Mouse (Mus musculus): ENCODE measurements around the gene Dok7. TPM values are rescaled to one million over a fixed set of nuclear protein-coding genes. Genes with fewer than 3 reads are reported as not detected.

The Dok7 gene
- polyA plus RNA-seq, 1 experiment = 15.8 TPM

GRCm38 (mm10) chr5:35105922-35106298 is 49.3 kb downstream of the Dok7 start:
- Histone ChIP-seq H3K27me3 (ENCODE audit: control insufficient read depth, insufficient read depth, insufficient read length) (peaks cover 5% of the 10 kb centered on the region), H3ac (ENCODE audit: control insufficient read depth, insufficient read length, low read depth) (no peak overlapping the region), H3K79me3 (ENCODE audit: low read depth) (no peaks in the 10 kb centered on the region), H3K4me3 (ENCODE audit: insufficient read depth, poor library complexity, severe bottlenecking) (no peak overlapping the region), H3K36me3 (ENCODE audit: control insufficient read depth, insufficient read depth) (no peaks in the 10 kb centered on the region), H3K79me2 (ENCODE audit: control insufficient read depth, insufficient read depth) (no peaks in the 10 kb centered on the region)
- TF ChIP-seq FOSL1 (IDR thresholded peaks at IDR 0.05; ENCODE audit: insufficient read depth, low read length, poor library complexity, severe bottlenecking) = no peak
- TF ChIP-seq USF1 (IDR thresholded peaks at IDR 0.05; ENCODE audit: low read depth) = no peak
- TF ChIP-seq MYOD1 (IDR thresholded peaks at IDR 0.05; ENCODE audit: control insufficient read depth, insufficient read length, low read depth) = no peak
- no peak for TF ChIP-seq MAX (IDR thresholded peaks at IDR 0.05)
- no peak for TF ChIP-seq CEBPB (IDR thresholded peaks at IDR 0.05; ENCODE audit: low read depth)
- TF ChIP-seq MYOG (IDR thresholded peaks at IDR 0.05; ENCODE audit: control insufficient read depth, extremely low read depth, insufficient read length) = no peak

GRCm38 (mm10) chr5:35112444-35112843 is 55.9 kb downstream of the Dok7 start:
- no peaks in the 10 kb centered on the region for H3K79me3 ChIP-seq (ENCODE audit: low read depth)
- H3ac ChIP-seq (ENCODE audit: control insufficient read depth, insufficient read length, low read depth) = no peak overlapping the region
- H3K36me3 ChIP-seq (ENCODE audit: control insufficient read depth, insufficient read depth) = no peaks in the 10 kb centered on the region
- no peaks in the 10 kb centered on the region for H3K79me2 ChIP-seq (ENCODE audit: control insufficient read depth, insufficient read depth)
- TF ChIP-seq CTCF (IDR thresholded peaks at IDR 0.05; ENCODE audit: control insufficient read depth, insufficient read depth, insufficient read length) = no peak
- no peak for TF ChIP-seq MYOG (IDR thresholded peaks at IDR 0.05; ENCODE audit: control insufficient read depth, extremely low read depth, insufficient read length)
- TF ChIP-seq USF1 (IDR thresholded peaks at IDR 0.05; ENCODE audit: low read depth) = no peak
- no peak for TF ChIP-seq MAX (IDR thresholded peaks at IDR 0.05)
- no peak for TF ChIP-seq CEBPB (IDR thresholded peaks at IDR 0.05; ENCODE audit: low read depth)
- TF ChIP-seq FOSL1 (IDR thresholded peaks at IDR 0.05; ENCODE audit: insufficient read depth, low read length, poor library complexity, severe bottlenecking) = no peak
- H3K27me3 ChIP-seq (ENCODE audit: control insufficient read depth, insufficient read depth, insufficient read length) = peaks cover 24% of the 10 kb centered on the region
- H3K4me3 ChIP-seq (ENCODE audit: insufficient read depth, poor library complexity, severe bottlenecking) = no peak overlapping the region

DNA sequence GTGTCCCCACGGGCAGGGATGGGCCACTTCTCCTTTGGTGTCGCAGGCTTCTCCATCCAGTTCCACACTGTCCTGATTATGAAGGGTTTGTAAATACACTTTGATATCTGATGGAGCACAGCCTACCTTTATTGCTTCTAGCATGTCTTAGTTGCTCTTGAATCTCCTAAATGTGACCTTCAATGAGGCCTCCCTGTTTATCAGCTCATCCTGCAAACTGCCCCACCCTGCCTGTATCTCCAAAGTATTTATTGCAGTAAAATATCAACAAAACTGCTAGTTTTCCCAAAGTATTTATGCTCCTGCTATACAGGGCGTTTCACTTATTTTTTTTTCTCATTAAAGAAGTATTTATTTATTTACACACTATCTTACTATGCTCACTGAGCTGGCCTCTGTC is 59.4 kb downstream of the Dok7 start:
- TF ChIP-seq MYOD1 (IDR thresholded peaks at IDR 0.05; ENCODE audit: control insufficient read depth, insufficient read length, low read depth) (no peak), MAX (IDR thresholded peaks at IDR 0.05) (no peak), CTCF (IDR thresholded peaks at IDR 0.05; ENCODE audit: control insufficient read depth, insufficient read depth, insufficient read length) (no peak), USF1 (IDR thresholded peaks at IDR 0.05; ENCODE audit: low read depth) (no peak), CEBPB (IDR thresholded peaks at IDR 0.05; ENCODE audit: low read depth) (no peak), FOSL1 (IDR thresholded peaks at IDR 0.05; ENCODE audit: insufficient read depth, low read length, poor library complexity, severe bottlenecking) (no peak), MYOG (IDR thresholded peaks at IDR 0.05; ENCODE audit: control insufficient read depth, extremely low read depth, insufficient read length) (no peak)
- H3ac ChIP-seq (ENCODE audit: control insufficient read depth, insufficient read length, low read depth) = no peak overlapping the region
- H3K79me3 ChIP-seq (ENCODE audit: low read depth) = no peaks in the 10 kb centered on the region
- peaks cover 37% of the 10 kb centered on the region for H3K27me3 ChIP-seq (ENCODE audit: control insufficient read depth, insufficient read depth, insufficient read length)
- no peaks in the 10 kb centered on the region for H3K79me2 ChIP-seq (ENCODE audit: control insufficient read depth, insufficient read depth)
- no peak overlapping the region for H3K4me3 ChIP-seq (ENCODE audit: insufficient read depth, poor library complexity, severe bottlenecking)
- H3K36me3 ChIP-seq (ENCODE audit: control insufficient read depth, insufficient read depth) = no peaks in the 10 kb centered on the region

GRCm38 (mm10) chr5:35117633-35118032 is 61.1 kb downstream of the Dok7 start:
- TF ChIP-seq CEBPB (IDR thresholded peaks at IDR 0.05; ENCODE audit: low read depth) = no peak
- no peak for TF ChIP-seq MYOG (IDR thresholded peaks at IDR 0.05; ENCODE audit: control insufficient read depth, extremely low read depth, insufficient read length)
- no peak for TF ChIP-seq CTCF (IDR thresholded peaks at IDR 0.05; ENCODE audit: control insufficient read depth, insufficient read depth, insufficient read length)
- TF ChIP-seq FOSL1 (IDR thresholded peaks at IDR 0.05; ENCODE audit: insufficient read depth, low read length, poor library complexity, severe bottlenecking) = no peak
- no peak for TF ChIP-seq MAX (IDR thresholded peaks at IDR 0.05)
- no peak for TF ChIP-seq USF1 (IDR thresholded peaks at IDR 0.05; ENCODE audit: low read depth)
- no peak for TF ChIP-seq MYOD1 (IDR thresholded peaks at IDR 0.05; ENCODE audit: control insufficient read depth, insufficient read length, low read depth)
- Histone ChIP-seq H3ac (ENCODE audit: control insufficient read depth, insufficient read length, low read depth) (no peak overlapping the region), H3K27me3 (ENCODE audit: control insufficient read depth, insufficient read depth, insufficient read length) (peaks cover 34% of the 10 kb centered on the region)

GRCm38 (mm10) chr5:35118418-35118817 is 61.9 kb downstream of the Dok7 start:
- Histone ChIP-seq H3K27me3 (ENCODE audit: control insufficient read depth, insufficient read depth, insufficient read length) (peaks cover 34% of the 10 kb centered on the region), H3ac (ENCODE audit: control insufficient read depth, insufficient read length, low read depth) (no peak overlapping the region), H3K79me2 (ENCODE audit: control insufficient read depth, insufficient read depth) (no peaks in the 10 kb centered on the region), H3K36me3 (ENCODE audit: control insufficient read depth, insufficient read depth) (no peaks in the 10 kb centered on the region), H3K79me3 (ENCODE audit: low read depth) (no peaks in the 10 kb centered on the region), H3K4me3 (ENCODE audit: insufficient read depth, poor library complexity, severe bottlenecking) (no peak overlapping the region)
- TF ChIP-seq CEBPB (IDR thresholded peaks at IDR 0.05; ENCODE audit: low read depth) = no peak

More at GRCm38 (mm10) chr5:35117633-35118032, 61.1 kb downstream of the Dok7 start:
- Histone ChIP-seq H3K79me2 (ENCODE audit: control insufficient read depth, insufficient read depth) (no peaks in the 10 kb centered on the region), H3K36me3 (ENCODE audit: control insufficient read depth, insufficient read depth) (no peaks in the 10 kb centered on the region), H3K79me3 (ENCODE audit: low read depth) (no peaks in the 10 kb centered on the region), H3K4me3 (ENCODE audit: insufficient read depth, poor library complexity, severe bottlenecking) (no peak overlapping the region)

DNA sequence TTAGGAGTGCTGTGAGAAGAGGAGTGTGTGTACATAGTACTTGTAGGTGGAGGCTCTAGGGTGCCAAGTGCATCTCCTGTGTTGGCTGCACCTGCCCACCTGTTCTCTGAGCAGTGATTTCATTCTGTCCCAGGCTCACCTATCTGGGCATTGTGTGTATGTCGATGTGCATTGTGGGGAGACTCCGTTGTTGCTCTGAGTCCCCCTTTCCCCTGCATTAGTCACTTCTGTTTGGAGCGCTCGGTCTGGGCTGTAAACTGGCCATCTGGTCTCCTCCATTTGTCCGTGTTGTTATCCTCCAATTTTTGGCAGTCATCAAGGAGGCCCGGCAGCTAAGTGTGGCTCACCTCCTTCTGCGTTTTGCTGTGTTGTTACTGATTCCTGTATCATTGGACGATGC is 63.5 kb downstream of the Dok7 start:
- no peaks in the 10 kb centered on the region for H3K36me3 ChIP-seq (ENCODE audit: control insufficient read depth, insufficient read depth)
- H3K4me3 ChIP-seq (ENCODE audit: insufficient read depth, poor library complexity, severe bottlenecking) = no peak overlapping the region
- no peaks in the 10 kb centered on the region for H3K79me3 ChIP-seq (ENCODE audit: low read depth)
- peaks cover 32% of the 10 kb centered on the region for H3K27me3 ChIP-seq (ENCODE audit: control insufficient read depth, insufficient read depth, insufficient read length)
- TF ChIP-seq MYOD1 (IDR thresholded peaks at IDR 0.05; ENCODE audit: control insufficient read depth, insufficient read length, low read depth) = no peak
- no peak for TF ChIP-seq MAX (IDR thresholded peaks at IDR 0.05)
- TF ChIP-seq CTCF (IDR thresholded peaks at IDR 0.05; ENCODE audit: control insufficient read depth, insufficient read depth, insufficient read length) = no peak
- no peak for TF ChIP-seq MYOG (IDR thresholded peaks at IDR 0.05; ENCODE audit: control insufficient read depth, extremely low read depth, insufficient read length)
- TF ChIP-seq USF1 (IDR thresholded peaks at IDR 0.05; ENCODE audit: low read depth) = no peak
- TF ChIP-seq CEBPB (IDR thresholded peaks at IDR 0.05; ENCODE audit: low read depth) = no peak
- TF ChIP-seq FOSL1 (IDR thresholded peaks at IDR 0.05; ENCODE audit: insufficient read depth, low read length, poor library complexity, severe bottlenecking) = no peak
- no peak overlapping the region for H3ac ChIP-seq (ENCODE audit: control insufficient read depth, insufficient read length, low read depth)
- no peaks in the 10 kb centered on the region for H3K79me2 ChIP-seq (ENCODE audit: control insufficient read depth, insufficient read depth)
